Mouse (Mus musculus) lung, adult 2 months (tissue): ENCODE measurements around the gene Ankrd55.

Source experiments
- CTCF ChIP-seq: fragments of 200-500 bp; IDR thresholded peaks from 2 replicates; pipeline ENCODE4 v1.5.1; 2011; ENCODE audit warnings: mild to moderate bottlenecking, low read length, control low read depth; ENCODE audit not compliant: insufficient read depth
- POLR2A ChIP-seq: fragments of 200-500 bp; IDR thresholded peaks from 2 replicates; pipeline ENCODE4 v1.6.1; 2011; ENCODE audit warnings: low read depth, mild to moderate bottlenecking, control low read depth, low read length, borderline replicate concordance; ENCODE audit errors: extremely low read depth

GRCm38 (mm10) chr13:112264666-112265065, 23.6 kb upstream of the Ankrd55 start:
- TF ChIP-seq POLR2A, result no peak
- peak; percentile 62 for TF ChIP-seq CTCF
